Mouse (Mus musculus): ENCODE data around the gene Rpl13a. TPM values are rescaled to one million over a fixed set of nuclear protein-coding genes. Genes with fewer than 3 reads are reported as not detected.
"Not testable (repeated sequence)": the region's sequence is repeated elsewhere in the genome, so short reads cannot be mapped to it uniquely, and the experiment has no call there.

Gene Rpl13a
- polyA plus RNA-seq, 1 experiment from 2014 or later = 1,342 TPM

- Histone ChIP-seq H3K4me1 (peaks cover 14% of the 10 kb centered on the region), H3K4me3 (no peak overlapping the region), H3K9ac (no peak overlapping the region), H3K4me2 (replicated peaks) (peak overlapping the region; percentile 74; the same call in 1 of the 2 replicates), H3K27ac (no peak overlapping the region), H3K27me3 (no peaks in the 10 kb centered on the region), H3K9me3 (no peaks in the 10 kb centered on the region), H3K36me3 (peaks cover 34% of the 10 kb centered on the region)
- no peak for ATAC-seq (ENCODE audit: insufficient number of reproducible peaks, insufficient read depth, low FRiP score, low TSS enrichment)
- 82% methylated on average over 9 of the region's 9 CpGs for WGBS
These were observed 27.0 kb upstream of the Rpl13a start for GRCm38 (mm10) chr7:45155590-45155989.

- Histone ChIP-seq H3K4me2 (replicated peaks) (peak overlapping the region; percentile 74), H3K9ac (no peak overlapping the region; the same call in 1 of the 2 replicates), H3K9me3 (no peaks in the 10 kb centered on the region), H3K27me3 (no peaks in the 10 kb centered on the region), H3K4me3 (peak overlapping the region; percentile 60), H3K27ac (peak overlapping the region; percentile 95; the same call in 1 of the 2 replicates), H3K36me3 (peaks cover 28% of the 10 kb centered on the region), H3K4me1 (peaks cover 16% of the 10 kb centered on the region)
- WGBS = 79% methylated on average over 12 of the region's 12 CpGs
- ATAC-seq (ENCODE audit: insufficient number of reproducible peaks, insufficient read depth, low FRiP score, low TSS enrichment) = no peak
These were observed 26.5 kb upstream of the Rpl13a start for GRCm38 (mm10) chr7:45154993-45155514.

- Histone ChIP-seq H3K9ac (peak within 1 kb of the TSS; percentile 78), H3K9me3 (no peaks in the 10 kb centered on the region), H3K36me3 (peaks cover 22% of the 10 kb centered on the region), H3K4me2 (replicated peaks) (peak within 1 kb of the TSS; percentile 74), H3K4me3 (peak within 1 kb of the TSS; percentile 60), H3K27me3 (no peaks in the 10 kb centered on the region), H3K4me1 (peaks cover 16% of the 10 kb centered on the region), H3K27ac (peak within 1 kb of the TSS; percentile 95)
- ATAC-seq (ENCODE audit: insufficient number of reproducible peaks, insufficient read depth, low FRiP score, low TSS enrichment) = peak; percentile 94
- 5% methylated on average over 68 of the region's 69 CpGs for WGBS
These were observed 25.8 kb upstream of the Rpl13a start, which contains the start of the genes Pih1d1 and Aldh16a1 for GRCm38 (mm10) chr7:45154096-45154992. TSS of gene Pih1d1 (plus strand) at chr7:45154303. TSS of gene Aldh16a1 (minus strand) at chr7:45154584.

GRCm38 (mm10) chr7:45153586-45153985 is 25.0 kb upstream of the Rpl13a start:
- Histone ChIP-seq H3K27me3 (no peaks in the 10 kb centered on the region), H3K36me3 (peaks cover 15% of the 10 kb centered on the region), H3K4me2 (replicated peaks) (peak overlapping the region; percentile 74), H3K9ac (peak overlapping the region; percentile 78), H3K4me1 (peaks cover 16% of the 10 kb centered on the region), H3K4me3 (peak overlapping the region; percentile 60), H3K27ac (peak overlapping the region; percentile 95), H3K9me3 (no peaks in the 10 kb centered on the region)
- WGBS = 2% methylated on average over 5 of the region's 5 CpGs
- ATAC-seq (ENCODE audit: insufficient number of reproducible peaks, insufficient read depth, low FRiP score, low TSS enrichment) = no peak

- H3K4me2 ChIP-seq (replicated peaks) = 0 out of 2 replicates have a peak overlapping the region, but pooled peaks have one; percentile 74
- H3K27ac ChIP-seq; ATAC-seq (ENCODE audit: insufficient number of reproducible peaks, insufficient read depth, low FRiP score, low TSS enrichment); H3K4me3 ChIP-seq; H3K9ac ChIP-seq; H3K9me3 ChIP-seq; H3K27me3 ChIP-seq: not testable (repeated sequence)
- 97% methylated on average over 2 of the region's 2 CpGs for WGBS
- H3K36me3 ChIP-seq = peaks cover 12% of the 10 kb centered on the region
- peaks cover 16% of the 10 kb centered on the region for H3K4me1 ChIP-seq
These were observed 24.5 kb upstream of the Rpl13a start for GRCm38 (mm10) chr7:45153052-45153451.

GRCm38 (mm10) chr7:45151303-45151702 is 22.7 kb upstream of the Rpl13a start:
- ATAC-seq (ENCODE audit: insufficient number of reproducible peaks, insufficient read depth, low FRiP score, low TSS enrichment) = no peak
- H3K27ac ChIP-seq = peak overlapping the region; percentile 17; the same call in 1 of the 2 replicates
- H3K9ac ChIP-seq = no peak overlapping the region
- H3K4me1 ChIP-seq = peaks cover 16% of the 10 kb centered on the region
- no peaks in the 10 kb centered on the region for H3K27me3 ChIP-seq
- H3K36me3 ChIP-seq = peaks cover 20% of the 10 kb centered on the region
- no peaks in the 10 kb centered on the region for H3K9me3 ChIP-seq
- no peak overlapping the region for H3K4me2 ChIP-seq (replicated peaks)
- WGBS = 37% methylated on average over 11 of the region's 11 CpGs
- H3K4me3 ChIP-seq = no peak overlapping the region

GRCm38 (mm10) chr7:45150321-45150720 is 21.8 kb upstream of the Rpl13a start:
- H3K4me3 ChIP-seq = no peak overlapping the region
- 40% methylated on average over 4 of the region's 4 CpGs for WGBS
- peaks cover 16% of the 10 kb centered on the region for H3K4me1 ChIP-seq
- no peak for ATAC-seq (ENCODE audit: insufficient number of reproducible peaks, insufficient read depth, low FRiP score, low TSS enrichment)
- peaks cover 30% of the 10 kb centered on the region for H3K36me3 ChIP-seq
- H3K9ac ChIP-seq = peak overlapping the region; percentile 32; the same call in 1 of the 2 replicates
- no peak overlapping the region for H3K4me2 ChIP-seq (replicated peaks)
- H3K27ac ChIP-seq = no peak overlapping the region
- no peaks in the 10 kb centered on the region for H3K9me3 ChIP-seq
- H3K27me3 ChIP-seq = no peaks in the 10 kb centered on the region

GRCm38 (mm10) chr7:45149545-45149944 is 21.0 kb upstream of the Rpl13a start:
- no peak overlapping the region for H3K9ac ChIP-seq
- no peaks in the 10 kb centered on the region for H3K9me3 ChIP-seq
- H3K27me3 ChIP-seq = no peaks in the 10 kb centered on the region
- H3K4me1 ChIP-seq = peaks cover 16% of the 10 kb centered on the region
- H3K27ac ChIP-seq = no peak overlapping the region
- no peak for ATAC-seq (ENCODE audit: insufficient number of reproducible peaks, insufficient read depth, low FRiP score, low TSS enrichment)
- peaks cover 36% of the 10 kb centered on the region for H3K36me3 ChIP-seq
- WGBS = 55% methylated on average over 6 of the region's 6 CpGs
- no peak overlapping the region for H3K4me3 ChIP-seq
- H3K4me2 ChIP-seq (replicated peaks) = no peak overlapping the region

- Histone ChIP-seq H3K4me1 (peaks cover 15% of the 10 kb centered on the region), H3K9me3 (no peaks in the 10 kb centered on the region), H3K9ac (no peak overlapping the region), H3K27ac (no peak overlapping the region), H3K4me3 (no peak overlapping the region), H3K4me2 (replicated peaks) (no peak overlapping the region), H3K36me3 (peaks cover 45% of the 10 kb centered on the region), H3K27me3 (no peaks in the 10 kb centered on the region)
- no peak for ATAC-seq (ENCODE audit: insufficient number of reproducible peaks, insufficient read depth, low FRiP score, low TSS enrichment)
- 62% methylated on average over 4 of the region's 4 CpGs for WGBS
These were observed 20.1 kb upstream of the Rpl13a start for GRCm38 (mm10) chr7:45148534-45149098.

GRCm38 (mm10) chr7:45147899-45148298 is 19.3 kb upstream of the Rpl13a start:
- H3K36me3 ChIP-seq = peaks cover 52% of the 10 kb centered on the region
- no peak overlapping the region for H3K27ac ChIP-seq
- ATAC-seq (ENCODE audit: insufficient number of reproducible peaks, insufficient read depth, low FRiP score, low TSS enrichment) = no peak
- H3K4me2 ChIP-seq (replicated peaks) = no peak overlapping the region
- WGBS = 91% methylated on average over 11 of the region's 11 CpGs
- H3K27me3 ChIP-seq = no peaks in the 10 kb centered on the region
- H3K4me3 ChIP-seq = no peak overlapping the region
- H3K4me1 ChIP-seq = peaks cover 11% of the 10 kb centered on the region; the same call in 1 of the 2 replicates
- no peaks in the 10 kb centered on the region for H3K9me3 ChIP-seq
- H3K9ac ChIP-seq = no peak overlapping the region

- Histone ChIP-seq H3K36me3 (peaks cover 59% of the 10 kb centered on the region), H3K4me3 (no peak overlapping the region), H3K9me3 (no peaks in the 10 kb centered on the region), H3K4me1 (peaks cover 11% of the 10 kb centered on the region; the same call in 1 of the 2 replicates), H3K9ac (no peak overlapping the region), H3K27me3 (no peaks in the 10 kb centered on the region), H3K4me2 (replicated peaks) (no peak overlapping the region), H3K27ac (no peak overlapping the region)
- ATAC-seq (ENCODE audit: insufficient number of reproducible peaks, insufficient read depth, low FRiP score, low TSS enrichment) = no peak
- 93% methylated on average over 11 of the region's 11 CpGs for WGBS
These were observed 18.7 kb upstream of the Rpl13a start for GRCm38 (mm10) chr7:45147267-45147666.

Measured in embryonic facial prominence, embryonic 12.5 days (tissue).